Mouse (Mus musculus): ENCODE results near the gene Zfp800. TPM values are rescaled to one million over a fixed set of nuclear protein-coding genes. Genes with fewer than 3 reads are reported as not detected.

Gene Zfp800
- polyA plus RNA-seq, 1 experiment from 2014 or later = 19.2 TPM

- no peaks in the 10 kb centered on the region for H3K27me3 ChIP-seq (replicated peaks; ENCODE audit: control insufficient read depth, insufficient read depth, low read length)
- no peaks in the 10 kb centered on the region for H3K9me3 ChIP-seq (ENCODE audit: control insufficient read depth)
- no peak for TF ChIP-seq CTCF (IDR thresholded peaks at IDR 0.05; ENCODE audit: low read depth)
- no peak overlapping the region for H3K27ac ChIP-seq (ENCODE audit: low read depth, low read length)
- ATAC-seq = no peak
- no peak overlapping the region for H3K4me3 ChIP-seq (ENCODE audit: low read depth, low read length)
- 88% methylated on average over 2 of the region's 2 CpGs for WGBS
- no peak overlapping the region for H3K4me2 ChIP-seq (replicated peaks; ENCODE audit: low read depth)
- H3K36me3 ChIP-seq (ENCODE audit: control insufficient read depth, insufficient read depth) = peaks cover 19% of the 10 kb centered on the region
- H3K9ac ChIP-seq (ENCODE audit: low read depth, low read length) = no peak overlapping the region
- no peaks in the 10 kb centered on the region for H3K4me1 ChIP-seq (replicated peaks; ENCODE audit: control insufficient read depth, insufficient read depth, low read length)
Measured at GRCm38 (mm10) chr6:28248211-28248610, 149.6 kb downstream of the Zfp800 start.

GRCm38 (mm10) chr6:28232618-28233361, 165.0 kb downstream of the Zfp800 start:
- no peak for TF ChIP-seq CTCF (IDR thresholded peaks at IDR 0.05; ENCODE audit: low read depth)
- no peak overlapping the region for H3K4me3 ChIP-seq (ENCODE audit: low read depth, low read length)
- H3K27me3 ChIP-seq (replicated peaks; ENCODE audit: control insufficient read depth, insufficient read depth, low read length) = no peaks in the 10 kb centered on the region
- no peak overlapping the region for H3K9ac ChIP-seq (ENCODE audit: low read depth, low read length)
- no peaks in the 10 kb centered on the region for H3K9me3 ChIP-seq (ENCODE audit: control insufficient read depth)
- no peaks in the 10 kb centered on the region for H3K4me1 ChIP-seq (replicated peaks; ENCODE audit: control insufficient read depth, insufficient read depth, low read length)
- H3K4me2 ChIP-seq (replicated peaks; ENCODE audit: low read depth) = no peak overlapping the region
- no peak overlapping the region for H3K27ac ChIP-seq (ENCODE audit: low read depth, low read length)
- no peak for ATAC-seq
- 93% methylated on average over 7 of the region's 7 CpGs for WGBS
- H3K36me3 ChIP-seq (ENCODE audit: control insufficient read depth, insufficient read depth) = peaks cover 7% of the 10 kb centered on the region; the same call in 1 of the 2 replicates

GRCm38 (mm10) chr6:28228085-28228484, 169.7 kb downstream of the Zfp800 start:
- no peak for TF ChIP-seq CTCF (IDR thresholded peaks at IDR 0.05; ENCODE audit: low read depth)
- 84% methylated on average over 3 of the region's 3 CpGs for WGBS
- Histone ChIP-seq H3K27me3 (replicated peaks; ENCODE audit: control insufficient read depth, insufficient read depth, low read length) (no peaks in the 10 kb centered on the region), H3K9ac (ENCODE audit: low read depth, low read length) (no peak overlapping the region), H3K4me1 (replicated peaks; ENCODE audit: control insufficient read depth, insufficient read depth, low read length) (no peaks in the 10 kb centered on the region), H3K27ac (ENCODE audit: low read depth, low read length) (no peak overlapping the region), H3K4me2 (replicated peaks; ENCODE audit: low read depth) (no peak overlapping the region), H3K36me3 (ENCODE audit: control insufficient read depth, insufficient read depth) (no peaks in the 10 kb centered on the region), H3K9me3 (ENCODE audit: control insufficient read depth) (no peaks in the 10 kb centered on the region), H3K4me3 (ENCODE audit: low read depth, low read length) (no peak overlapping the region)
- no peak for ATAC-seq

GRCm38 (mm10) chr6:28221017-28221416, 176.8 kb downstream of the Zfp800 start:
- no peak overlapping the region for H3K4me2 ChIP-seq (replicated peaks; ENCODE audit: low read depth)
- no peak for TF ChIP-seq CTCF (IDR thresholded peaks at IDR 0.05; ENCODE audit: low read depth)
- H3K36me3 ChIP-seq (ENCODE audit: control insufficient read depth, insufficient read depth) = no peaks in the 10 kb centered on the region
- no peak for ATAC-seq
- 92% methylated on average over 4 of the region's 4 CpGs for WGBS
- H3K9me3 ChIP-seq (ENCODE audit: control insufficient read depth) = no peaks in the 10 kb centered on the region
- no peak overlapping the region for H3K27ac ChIP-seq (ENCODE audit: low read depth, low read length)
- H3K9ac ChIP-seq (ENCODE audit: low read depth, low read length) = no peak overlapping the region
- H3K4me3 ChIP-seq (ENCODE audit: low read depth, low read length) = no peak overlapping the region
- H3K4me1 ChIP-seq (replicated peaks; ENCODE audit: control insufficient read depth, insufficient read depth, low read length) = no peaks in the 10 kb centered on the region
- H3K27me3 ChIP-seq (replicated peaks; ENCODE audit: control insufficient read depth, insufficient read depth, low read length) = no peaks in the 10 kb centered on the region

GRCm38 (mm10) chr6:28218386-28218785, 179.4 kb downstream of the Zfp800 start:
- WGBS = 88% methylated on average over 8 of the region's 8 CpGs
- ATAC-seq = no peak
- Histone ChIP-seq H3K27me3 (replicated peaks; ENCODE audit: control insufficient read depth, insufficient read depth, low read length) (no peaks in the 10 kb centered on the region), H3K4me3 (ENCODE audit: low read depth, low read length) (no peak overlapping the region), H3K4me2 (replicated peaks; ENCODE audit: low read depth) (no peak overlapping the region), H3K27ac (ENCODE audit: low read depth, low read length) (no peak overlapping the region), H3K9me3 (ENCODE audit: control insufficient read depth) (no peaks in the 10 kb centered on the region), H3K36me3 (ENCODE audit: control insufficient read depth, insufficient read depth) (no peaks in the 10 kb centered on the region), H3K9ac (ENCODE audit: low read depth, low read length) (no peak overlapping the region), H3K4me1 (replicated peaks; ENCODE audit: control insufficient read depth, insufficient read depth, low read length) (no peaks in the 10 kb centered on the region)
- no peak for TF ChIP-seq CTCF (IDR thresholded peaks at IDR 0.05; ENCODE audit: low read depth)

GRCm38 (mm10) chr6:28215268-28215954, 182.4 kb downstream of the Zfp800 start:
- ATAC-seq = peak; percentile 97
- Histone ChIP-seq H3K4me3 (ENCODE audit: low read depth, low read length) (peak overlapping the region; percentile 63), H3K9ac (ENCODE audit: low read depth, low read length) (peak overlapping the region; percentile 59), H3K27me3 (replicated peaks; ENCODE audit: control insufficient read depth, insufficient read depth, low read length) (no peaks in the 10 kb centered on the region), H3K9me3 (ENCODE audit: control insufficient read depth) (no peaks in the 10 kb centered on the region), H3K4me2 (replicated peaks; ENCODE audit: low read depth) (peak overlapping the region; percentile 96), H3K27ac (ENCODE audit: low read depth, low read length) (no peak overlapping the region), H3K36me3 (ENCODE audit: control insufficient read depth, insufficient read depth) (no peaks in the 10 kb centered on the region), H3K4me1 (replicated peaks; ENCODE audit: control insufficient read depth, insufficient read depth, low read length) (no peaks in the 10 kb centered on the region)
- under 1% methylated on average over 87 of the region's 87 CpGs for WGBS
- TF ChIP-seq CTCF (IDR thresholded peaks at IDR 0.05; ENCODE audit: low read depth) = peak; percentile 50

All from intestine, postnatal 0 days (tissue).